Mouse (Mus musculus): Measurements from ENCODE around the gene Cnpy1. TPM values are rescaled to one million over a fixed set of nuclear protein-coding genes. Genes with fewer than 3 reads are reported as not detected.

Cnpy1 gene
- polyA plus RNA-seq, 1 experiment from 2014 or later = 0.09 TPM

- 82% methylated on average over 2 of the region's 2 CpGs for WGBS
- H3K4me2 ChIP-seq (replicated peaks) = no peak overlapping the region
Measured at GRCm38 (mm10) chr5:28237715-28238114, 7.9 kb downstream of the Cnpy1 start.

GRCm38 (mm10) chr5:28237055-28237454 lies 8.6 kb downstream of the Cnpy1 start:
- H3K9ac ChIP-seq = no peak overlapping the region
- H3K27me3 ChIP-seq = no peaks in the 10 kb centered on the region
- H3K4me1 ChIP-seq = no peaks in the 10 kb centered on the region
- no peak overlapping the region for H3K4me2 ChIP-seq (replicated peaks)
- ATAC-seq (ENCODE audit: low FRiP score, low read depth) = no peak
- H3K4me3 ChIP-seq = no peak overlapping the region
- H3K36me3 ChIP-seq = no peaks in the 10 kb centered on the region
- H3K9me3 ChIP-seq = no peaks in the 10 kb centered on the region
- WGBS = 51% methylated on average over 4 of the region's 4 CpGs
- no peak overlapping the region for H3K27ac ChIP-seq

More at GRCm38 (mm10) chr5:28237715-28238114, 7.9 kb downstream of the Cnpy1 start:
- Histone ChIP-seq H3K4me3 (no peak overlapping the region), H3K9ac (no peak overlapping the region), H3K9me3 (no peaks in the 10 kb centered on the region), H3K4me1 (no peaks in the 10 kb centered on the region), H3K27ac (no peak overlapping the region), H3K27me3 (no peaks in the 10 kb centered on the region), H3K36me3 (no peaks in the 10 kb centered on the region)
- no peak for ATAC-seq (ENCODE audit: low FRiP score, low read depth)

- no peak overlapping the region for H3K4me2 ChIP-seq (replicated peaks)
- H3K4me3 ChIP-seq = no peak overlapping the region
- no peaks in the 10 kb centered on the region for H3K4me1 ChIP-seq
- no peaks in the 10 kb centered on the region for H3K27me3 ChIP-seq
- no peak for ATAC-seq (ENCODE audit: low FRiP score, low read depth)
- 49% methylated on average over 6 of the region's 6 CpGs for WGBS
- no peak overlapping the region for H3K9ac ChIP-seq
- no peaks in the 10 kb centered on the region for H3K36me3 ChIP-seq
- no peak overlapping the region for H3K27ac ChIP-seq
- no peaks in the 10 kb centered on the region for H3K9me3 ChIP-seq
Measured at GRCm38 (mm10) chr5:28236098-28236497, 9.5 kb downstream of the Cnpy1 start.

- Histone ChIP-seq H3K9me3 (no peaks in the 10 kb centered on the region), H3K27ac (no peak overlapping the region), H3K9ac (no peak overlapping the region), H3K36me3 (no peaks in the 10 kb centered on the region), H3K27me3 (no peaks in the 10 kb centered on the region), H3K4me1 (no peaks in the 10 kb centered on the region), H3K4me2 (replicated peaks) (no peak overlapping the region), H3K4me3 (no peak overlapping the region)
- no peak for ATAC-seq (ENCODE audit: low FRiP score, low read depth)
- WGBS = 66% methylated on average over 3 of the region's 3 CpGs
Measured at GRCm38 (mm10) chr5:28232101-28232500, 13.5 kb downstream of the Cnpy1 start.

- no peak for ATAC-seq (ENCODE audit: low FRiP score, low read depth)
- Histone ChIP-seq H3K9me3 (no peaks in the 10 kb centered on the region), H3K27ac (no peak overlapping the region), H3K9ac (no peak overlapping the region), H3K4me3 (no peak overlapping the region), H3K36me3 (no peaks in the 10 kb centered on the region), H3K4me2 (replicated peaks) (no peak overlapping the region), H3K4me1 (no peaks in the 10 kb centered on the region), H3K27me3 (peaks cover 36% of the 10 kb centered on the region)
- WGBS = 86% methylated on average over 1 of the region's 1 CpGs
Measured at GRCm38 (mm10) chr5:28219596-28219995, 26.0 kb downstream of the Cnpy1 start.

GRCm38 (mm10) chr5:28213441-28213840 lies 32.2 kb downstream of the Cnpy1 start:
- 54% methylated on average over 2 of the region's 2 CpGs for WGBS
- H3K27me3 ChIP-seq = peaks cover 88% of the 10 kb centered on the region
- ATAC-seq (ENCODE audit: low FRiP score, low read depth) = no peak

GRCm38 (mm10) chr5:28211651-28212310 lies 33.8 kb downstream of the Cnpy1 start:
- Histone ChIP-seq H3K4me1 (peaks cover 8% of the 10 kb centered on the region), H3K9me3 (no peaks in the 10 kb centered on the region), H3K27me3 (peaks cover 94% of the 10 kb centered on the region), H3K27ac (no peak overlapping the region), H3K4me3 (no peak overlapping the region), H3K9ac (no peak overlapping the region), H3K36me3 (no peaks in the 10 kb centered on the region), H3K4me2 (replicated peaks) (no peak overlapping the region)
- WGBS = 2% methylated on average over 15 of the region's 15 CpGs
- ATAC-seq (ENCODE audit: low FRiP score, low read depth) = no peak

More at GRCm38 (mm10) chr5:28213441-28213840, 32.2 kb downstream of the Cnpy1 start:
- Histone ChIP-seq H3K27ac (no peak overlapping the region), H3K4me3 (no peak overlapping the region), H3K9ac (no peak overlapping the region), H3K4me2 (replicated peaks) (no peak overlapping the region), H3K4me1 (peaks cover 8% of the 10 kb centered on the region), H3K36me3 (no peaks in the 10 kb centered on the region), H3K9me3 (no peaks in the 10 kb centered on the region)

- Histone ChIP-seq H3K36me3 (no peaks in the 10 kb centered on the region), H3K9ac (no peak overlapping the region), H3K4me1 (peaks cover 8% of the 10 kb centered on the region), H3K9me3 (no peaks in the 10 kb centered on the region), H3K27ac (no peak overlapping the region), H3K27me3 (peaks cover 95% of the 10 kb centered on the region), H3K4me2 (replicated peaks) (no peak overlapping the region; the same call in 1 of the 2 replicates), H3K4me3 (no peak overlapping the region)
- no peak for ATAC-seq (ENCODE audit: low FRiP score, low read depth)
- WGBS = 2% methylated on average over 29 of the region's 29 CpGs
Measured at GRCm38 (mm10) chr5:28210591-28211550, 34.7 kb downstream of the Cnpy1 start.

GRCm38 (mm10) chr5:28209549-28210431 lies 35.8 kb downstream of the Cnpy1 start:
- no peak overlapping the region for H3K9ac ChIP-seq
- no peak overlapping the region for H3K27ac ChIP-seq
- H3K27me3 ChIP-seq = peaks cover 95% of the 10 kb centered on the region
- peak overlapping the region; percentile 60 for H3K4me2 ChIP-seq (replicated peaks)
- H3K4me3 ChIP-seq = peak overlapping the region; percentile 30
- peaks cover 8% of the 10 kb centered on the region for H3K4me1 ChIP-seq
- WGBS = under 1% methylated on average over 80 of the region's 80 CpGs
- no peaks in the 10 kb centered on the region for H3K9me3 ChIP-seq
- H3K36me3 ChIP-seq = no peaks in the 10 kb centered on the region
- ATAC-seq (ENCODE audit: low FRiP score, low read depth) = no peak

GRCm38 (mm10) chr5:28208726-28209520 lies 36.7 kb downstream of the Cnpy1 start:
- no peak overlapping the region for H3K9ac ChIP-seq
- no peak overlapping the region for H3K4me2 ChIP-seq (replicated peaks)
- H3K9me3 ChIP-seq = no peaks in the 10 kb centered on the region
- H3K27ac ChIP-seq = no peak overlapping the region
- H3K4me1 ChIP-seq = peaks cover 8% of the 10 kb centered on the region
- no peaks in the 10 kb centered on the region for H3K36me3 ChIP-seq
- no peak for ATAC-seq (ENCODE audit: low FRiP score, low read depth)
- H3K4me3 ChIP-seq = no peak overlapping the region; the same call in 1 of the 2 replicates
- H3K27me3 ChIP-seq = peaks cover 93% of the 10 kb centered on the region
- 12% methylated on average over 20 of the region's 20 CpGs for WGBS

GRCm38 (mm10) chr5:28207043-28207442 lies 38.6 kb downstream of the Cnpy1 start:
- no peak overlapping the region for H3K27ac ChIP-seq
- H3K9me3 ChIP-seq = no peaks in the 10 kb centered on the region
- no peak overlapping the region for H3K4me2 ChIP-seq (replicated peaks)
- whole genome bisulfite sequencing = 70% methylated on average over 4 of the region's 4 CpGs
- ATAC-seq (ENCODE audit: low FRiP score, low read depth) = no peak
- H3K27me3 ChIP-seq = peaks cover 90% of the 10 kb centered on the region
- no peak overlapping the region for H3K9ac ChIP-seq
- H3K4me1 ChIP-seq = peaks cover 8% of the 10 kb centered on the region
- H3K36me3 ChIP-seq = no peaks in the 10 kb centered on the region
- no peak overlapping the region for H3K4me3 ChIP-seq
